Mouse (Mus musculus) lung, adult 2 months (tissue): ENCODE data around the gene Rock2.

ENCODE experiments used
- CTCF ChIP-seq: fragments of 200-500 bp; IDR thresholded peaks from 2 replicates; pipeline ENCODE4 v1.5.1; 2011; ENCODE audit warnings: mild to moderate bottlenecking, low read length, control low read depth; ENCODE audit not compliant: insufficient read depth
- POLR2A ChIP-seq: fragments of 200-500 bp; IDR thresholded peaks from 2 replicates; pipeline ENCODE4 v1.6.1; 2011; ENCODE audit warnings: low read depth, mild to moderate bottlenecking, control low read depth, low read length, borderline replicate concordance; ENCODE audit errors: extremely low read depth

- TF ChIP-seq CTCF: no peak
- TF ChIP-seq POLR2A: peak; percentile 41; the same call in 1 of the 2 replicates
These were observed 869 bp upstream of the Rock2 start for GRCm38 (mm10) chr12:16893656-16894395.
